Mouse (Mus musculus) cerebellum, adult 9-10 months (tissue): ENCODE results near the gene Pomgnt2.

Source experiments
- DNase-seq: peaks from one replicate; pipeline ENCODE4 v3.0.0; 2022

Gene Pomgnt2

DNA sequence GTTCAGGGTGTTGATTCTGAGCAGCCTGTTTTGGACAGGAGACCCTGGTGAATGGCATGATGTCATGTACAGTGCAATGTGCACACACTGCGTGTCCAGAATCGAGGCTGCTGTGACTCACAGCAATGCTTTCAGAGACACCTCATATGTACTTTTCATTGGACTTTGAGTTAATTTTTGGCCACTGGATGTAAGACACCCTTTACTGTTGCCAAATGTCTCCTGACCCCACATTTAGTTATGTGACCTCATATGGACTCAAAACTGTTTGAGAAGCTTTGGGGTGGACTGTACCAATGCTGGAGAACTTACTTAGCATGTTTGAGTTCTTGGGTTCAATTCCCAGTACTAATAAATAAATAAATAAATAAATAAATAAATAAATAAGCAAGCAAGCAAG, 13.8 kb upstream of the Pomgnt2 start:
- no peak for DNase-seq

DNA sequence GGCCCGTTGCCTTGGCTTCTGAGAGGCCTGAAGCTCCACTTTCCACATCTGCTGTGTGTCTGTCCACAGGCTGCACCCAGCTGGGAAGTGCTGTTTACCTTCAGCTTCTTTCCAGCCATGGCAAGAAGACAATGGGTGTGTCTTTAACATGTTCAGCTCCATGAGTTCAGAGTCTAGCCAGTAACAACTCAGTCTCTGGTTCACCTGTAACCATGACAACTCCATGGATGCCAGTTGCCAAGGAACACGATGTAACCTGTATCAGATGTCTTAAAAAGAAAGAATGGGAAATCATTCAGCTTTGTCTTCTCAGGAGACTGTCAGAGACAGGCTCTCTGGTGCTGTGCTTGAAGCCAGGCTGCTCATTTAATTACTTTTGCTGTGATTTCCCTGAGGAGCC, 12.0 kb upstream of the Pomgnt2 start:
- no peak for DNase-seq

DNA sequence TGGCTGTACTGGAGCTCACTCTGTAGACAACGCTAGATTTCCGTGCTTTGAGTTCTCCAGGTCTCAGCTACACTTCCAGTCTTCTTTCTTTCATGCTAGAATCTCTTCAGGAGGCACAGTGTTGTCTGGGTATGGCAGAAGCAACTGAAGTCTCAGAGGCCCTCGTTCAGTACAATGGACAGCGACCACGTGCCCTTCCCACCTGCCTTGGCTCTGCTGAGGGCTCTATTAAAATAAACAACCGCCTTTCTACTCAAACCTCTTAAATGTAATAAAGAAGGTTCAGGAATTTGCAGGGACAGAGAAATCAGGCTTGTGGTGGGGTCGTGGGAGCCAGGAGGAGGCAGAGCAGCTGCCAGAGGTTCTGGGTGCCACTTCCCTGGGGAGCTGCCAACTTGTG, 9.7 kb upstream of the Pomgnt2 start:
- no peak for DNase-seq

DNA sequence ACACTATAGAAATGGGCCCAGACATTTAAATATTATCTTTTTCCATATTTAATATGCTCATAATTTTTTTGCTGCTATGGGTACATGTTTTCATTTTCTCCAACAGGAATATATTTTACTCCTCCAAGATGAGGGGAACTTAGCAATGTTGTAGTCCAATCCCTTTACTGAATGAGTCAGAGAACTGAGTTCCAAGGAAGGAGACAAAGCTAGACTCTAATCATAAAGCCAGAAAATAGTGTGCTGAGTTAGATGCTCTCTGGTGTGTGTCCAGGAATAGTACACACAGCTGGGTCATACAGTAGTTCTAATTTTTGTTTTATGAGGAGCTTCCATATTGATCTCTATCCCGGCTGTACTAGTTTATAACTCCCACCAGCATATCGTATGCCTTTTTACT, 9.3 kb upstream of the Pomgnt2 start:
- DNase-seq = no peak

DNA sequence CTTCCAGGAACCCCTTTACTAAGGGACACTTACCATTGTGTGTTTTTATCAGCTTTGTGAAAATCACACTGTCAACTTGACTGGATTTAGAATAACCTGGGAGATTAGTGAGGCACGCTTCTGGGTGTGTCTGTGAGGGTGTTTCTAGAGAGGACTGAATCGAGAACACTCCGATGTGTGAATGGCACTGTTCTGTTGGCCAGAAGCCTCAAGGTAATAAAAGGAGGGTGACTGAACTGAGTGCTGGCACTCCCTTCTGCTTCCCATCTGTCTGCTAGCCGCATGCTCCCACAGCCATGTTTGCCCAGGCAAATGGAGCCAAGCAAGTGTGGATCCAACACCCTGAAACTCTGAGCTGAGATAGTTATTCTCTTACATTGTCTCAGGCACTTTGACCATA, 1.1 kb upstream of the Pomgnt2 start:
- no peak for DNase-seq

DNA sequence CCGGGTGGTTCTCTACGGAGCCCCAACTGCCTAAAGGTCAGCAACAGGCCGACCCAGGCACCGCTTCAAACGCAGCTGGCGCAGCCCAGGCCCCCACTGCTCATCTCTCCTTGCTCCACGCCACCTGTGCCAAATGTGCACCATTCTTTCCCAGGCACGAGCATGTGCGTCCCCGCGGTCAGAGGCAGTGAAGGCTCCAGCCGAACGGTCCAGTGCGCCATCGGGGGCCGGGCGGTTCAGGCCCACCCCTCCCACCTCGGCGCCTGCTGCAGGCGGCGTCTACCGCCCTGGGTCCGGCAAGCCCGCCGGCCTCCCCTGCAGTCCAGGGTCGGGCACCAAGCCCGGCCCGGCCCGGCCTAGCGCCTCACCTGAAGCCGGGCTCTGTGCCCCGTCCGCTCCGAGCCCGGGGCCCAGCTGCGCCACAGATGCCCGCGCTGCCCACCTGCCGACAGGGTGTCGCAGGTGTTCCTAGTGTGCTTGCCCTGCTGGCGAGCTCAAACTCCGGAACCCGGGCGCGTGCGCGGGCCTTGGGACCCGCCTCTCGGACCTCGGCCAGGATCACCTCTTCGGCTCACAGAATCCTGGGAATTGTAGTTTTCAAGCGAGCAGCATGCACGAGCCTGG, 1.3 kb downstream of the Pomgnt2 start:
- DNase-seq = peak; percentile 94

DNA sequence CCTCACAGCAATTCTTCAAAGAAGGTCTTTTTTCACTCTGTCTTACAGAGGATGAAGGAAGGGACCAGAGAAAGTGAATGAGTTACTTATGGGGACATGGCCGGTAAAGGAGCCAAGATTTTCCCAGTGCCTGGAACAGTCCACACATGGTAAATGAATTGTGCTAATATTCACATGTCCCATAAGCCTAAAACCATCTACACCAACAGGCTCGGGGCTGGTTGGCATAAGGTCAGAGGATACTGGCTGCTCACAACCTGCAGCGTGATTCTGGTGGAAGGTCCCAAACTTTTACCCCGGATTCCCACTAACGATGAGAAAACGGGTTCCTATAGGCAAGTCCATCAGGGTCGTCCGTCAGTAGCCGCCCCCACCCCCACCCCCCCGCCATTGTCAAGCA, 1.8 kb downstream of the Pomgnt2 start:
- peak; percentile 53 for DNase-seq

DNA sequence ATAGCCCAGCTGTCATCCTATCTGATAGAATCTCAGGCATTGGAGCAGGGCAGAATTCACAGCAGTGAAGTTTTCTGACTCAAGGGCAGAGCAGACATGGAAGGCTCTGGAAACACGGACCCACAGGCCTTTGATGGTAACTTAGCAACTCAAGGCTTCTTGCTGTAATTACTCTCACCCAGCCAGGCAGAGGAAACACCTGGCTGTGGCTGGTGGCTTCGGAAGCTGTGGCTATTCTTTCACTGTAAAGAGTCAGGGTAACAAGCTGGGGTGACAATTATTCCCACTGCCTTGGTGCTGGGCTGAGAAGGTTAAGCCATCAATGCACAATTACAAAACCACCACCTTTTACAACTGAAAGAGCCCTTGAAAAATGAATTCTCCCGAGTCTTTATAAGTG, 3.9 kb downstream of the Pomgnt2 start:
- no peak for DNase-seq

DNA sequence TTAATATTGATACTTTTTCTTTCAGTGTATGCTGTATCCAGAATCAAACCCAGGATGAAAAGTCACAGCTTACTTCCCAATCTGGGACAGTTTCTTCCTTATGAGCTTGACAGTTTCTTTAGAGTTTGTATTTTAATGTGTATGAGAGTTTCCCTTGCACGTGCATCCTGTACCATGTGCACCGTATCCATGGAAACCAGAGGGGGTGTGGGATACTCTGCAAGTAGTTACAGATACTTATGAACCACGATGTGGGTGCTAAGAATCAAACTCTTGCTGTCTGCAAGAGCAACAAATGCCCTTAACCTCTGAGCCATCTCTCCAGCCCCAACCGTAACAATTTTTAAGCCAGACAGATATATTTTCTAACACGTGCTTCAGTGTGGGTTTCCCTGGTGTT, 5.9 kb downstream of the Pomgnt2 start:
- no peak for DNase-seq

DNA sequence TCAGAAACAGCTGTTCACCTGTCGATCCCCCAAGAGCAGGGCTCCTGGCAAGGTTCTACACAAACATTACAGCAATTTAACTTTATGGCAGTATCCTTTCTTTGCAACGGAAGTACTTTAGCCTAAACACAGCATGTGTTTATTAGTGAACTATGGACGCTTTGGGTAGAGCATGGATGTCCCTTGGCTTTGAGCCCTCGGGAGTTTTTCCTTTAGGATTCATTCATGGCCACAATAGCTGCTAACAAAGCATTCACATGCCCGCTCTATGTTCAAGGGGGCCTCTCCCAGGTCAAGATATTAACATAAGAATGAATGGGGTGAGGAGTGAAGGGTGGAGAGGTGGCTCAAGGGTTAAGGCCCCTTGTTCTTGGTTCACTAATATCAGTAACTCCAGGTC, 7.4 kb downstream of the Pomgnt2 start:
- no peak for DNase-seq

DNA sequence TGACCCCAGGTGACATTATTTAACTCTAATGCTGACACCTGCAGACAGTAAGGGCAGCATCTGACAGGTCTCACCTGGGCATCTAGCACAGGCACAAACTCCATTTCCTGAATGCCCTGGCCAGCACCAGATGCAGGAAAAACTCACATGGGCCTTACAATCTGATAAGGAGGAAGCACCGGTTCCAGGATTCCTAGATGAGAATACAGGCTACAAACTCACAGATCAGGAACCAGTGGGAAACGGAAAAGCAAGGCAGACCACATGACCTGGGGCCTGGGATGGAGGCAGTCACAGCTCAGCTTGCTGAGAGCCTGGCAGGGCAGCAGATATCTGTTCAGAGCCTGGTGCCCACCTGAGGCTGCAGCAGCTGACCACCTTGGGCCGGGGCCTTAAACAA, 8.0 kb downstream of the Pomgnt2 start:
- no peak for DNase-seq

DNA sequence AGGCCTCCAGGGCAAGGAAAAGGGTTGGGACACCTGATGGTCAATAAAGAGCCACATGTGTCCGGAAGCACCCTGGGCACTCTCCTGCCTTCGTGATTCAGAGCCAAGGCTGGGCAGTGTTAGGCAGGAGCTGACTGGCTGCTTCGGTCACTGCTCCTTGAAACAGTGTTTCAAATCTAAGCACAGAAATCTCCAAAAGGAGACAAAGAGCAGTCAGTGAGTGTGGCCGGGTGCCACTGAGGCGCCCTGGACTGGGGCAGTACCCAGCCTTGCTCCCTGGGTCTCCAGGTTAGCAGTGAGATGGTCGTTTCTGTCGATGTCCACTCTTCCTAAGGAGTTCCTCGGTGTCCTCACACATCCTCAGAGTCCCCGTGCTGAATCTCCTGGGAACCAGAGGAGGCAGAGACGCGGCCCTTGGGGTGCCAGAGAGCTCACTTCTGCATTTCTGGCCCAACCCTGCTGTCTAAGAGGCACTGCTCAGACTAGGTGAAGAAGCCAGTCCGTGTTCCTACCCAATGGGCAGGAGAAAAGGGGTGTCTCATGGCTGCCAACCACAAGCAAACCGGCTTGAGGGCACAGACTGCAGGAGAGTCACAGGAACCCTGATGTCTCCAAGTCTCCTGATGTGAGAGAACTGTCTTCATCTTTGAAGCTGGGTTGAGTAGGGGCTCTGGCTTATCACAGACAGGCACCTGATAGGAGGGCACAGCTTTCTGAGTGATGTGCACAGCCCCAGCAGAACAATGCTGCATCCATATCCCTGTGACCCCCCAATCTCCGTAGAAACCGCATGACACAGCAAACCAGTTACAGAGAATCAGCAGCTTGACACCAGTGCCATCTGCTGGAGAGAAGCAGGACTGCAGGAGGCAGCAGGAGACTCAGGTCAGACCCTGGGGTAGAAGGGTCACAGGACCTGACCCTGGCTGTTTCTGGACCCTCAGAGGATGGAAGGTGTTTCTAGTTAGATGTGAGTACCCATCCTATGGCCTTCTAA, 12.1 kb downstream of the Pomgnt2 start:
- DNase-seq = peak; percentile 79

DNA sequence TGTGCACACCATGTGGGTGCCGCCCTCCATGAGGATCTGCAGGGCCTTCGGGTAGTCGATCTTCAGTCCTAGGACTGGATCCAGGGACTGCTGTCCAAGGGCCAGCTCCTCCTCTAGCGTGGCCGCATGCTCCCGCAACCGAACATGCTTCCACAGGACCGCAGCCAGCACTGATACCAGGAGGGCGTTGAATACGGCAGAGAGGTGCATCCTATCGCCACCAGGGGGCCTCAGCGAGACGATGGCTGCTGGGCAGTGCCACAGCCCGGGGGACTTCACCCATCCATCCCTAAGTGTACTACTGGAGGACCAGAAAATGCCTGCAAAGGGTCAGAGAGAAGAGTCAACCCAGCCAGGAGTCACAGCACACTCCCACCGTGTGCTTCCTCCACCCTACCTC, 13.4 kb downstream of the Pomgnt2 start:
- DNase-seq = peak; percentile 90

DNA sequence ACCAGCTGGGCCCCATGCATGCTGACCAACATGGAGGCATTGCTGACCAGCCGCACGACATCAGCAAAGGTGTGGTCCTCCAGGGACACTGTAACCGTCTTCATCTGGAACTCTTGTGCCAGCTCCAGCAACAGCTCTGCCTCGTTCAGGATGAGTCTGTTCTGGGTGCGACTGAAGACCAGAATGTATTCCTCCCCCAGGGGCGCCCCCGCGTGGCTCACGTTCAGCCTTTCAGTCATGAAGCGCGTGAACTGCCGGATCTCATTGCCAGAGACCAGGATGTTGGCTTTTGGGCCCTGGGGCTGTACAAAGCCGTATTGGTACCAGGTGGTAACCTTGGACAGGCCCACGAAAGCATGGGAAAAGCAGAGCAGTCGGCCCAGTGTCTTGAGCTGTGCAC, 14.2 kb downstream of the Pomgnt2 start:
- DNase-seq = no peak

DNA sequence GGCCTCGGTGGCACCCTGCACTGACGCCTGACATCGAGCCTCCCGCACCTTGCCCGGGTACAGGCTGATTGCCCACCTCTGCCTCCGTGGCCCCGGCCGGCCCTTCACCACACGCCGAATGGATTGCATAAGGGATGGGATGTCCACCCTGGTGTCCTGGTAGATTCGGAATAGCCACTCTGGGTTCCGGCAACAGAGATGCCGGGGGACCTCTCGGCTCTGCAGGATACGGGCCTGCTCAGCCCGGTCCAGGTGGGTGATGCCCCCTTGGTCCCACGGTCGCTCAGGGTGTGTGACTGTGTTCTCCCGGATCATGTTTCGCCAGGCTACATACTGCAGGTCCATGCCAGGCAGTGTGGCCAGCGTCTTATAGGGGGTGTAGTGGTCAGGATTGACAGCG, 14.7 kb downstream of the Pomgnt2 start:
- no peak for DNase-seq

DNA sequence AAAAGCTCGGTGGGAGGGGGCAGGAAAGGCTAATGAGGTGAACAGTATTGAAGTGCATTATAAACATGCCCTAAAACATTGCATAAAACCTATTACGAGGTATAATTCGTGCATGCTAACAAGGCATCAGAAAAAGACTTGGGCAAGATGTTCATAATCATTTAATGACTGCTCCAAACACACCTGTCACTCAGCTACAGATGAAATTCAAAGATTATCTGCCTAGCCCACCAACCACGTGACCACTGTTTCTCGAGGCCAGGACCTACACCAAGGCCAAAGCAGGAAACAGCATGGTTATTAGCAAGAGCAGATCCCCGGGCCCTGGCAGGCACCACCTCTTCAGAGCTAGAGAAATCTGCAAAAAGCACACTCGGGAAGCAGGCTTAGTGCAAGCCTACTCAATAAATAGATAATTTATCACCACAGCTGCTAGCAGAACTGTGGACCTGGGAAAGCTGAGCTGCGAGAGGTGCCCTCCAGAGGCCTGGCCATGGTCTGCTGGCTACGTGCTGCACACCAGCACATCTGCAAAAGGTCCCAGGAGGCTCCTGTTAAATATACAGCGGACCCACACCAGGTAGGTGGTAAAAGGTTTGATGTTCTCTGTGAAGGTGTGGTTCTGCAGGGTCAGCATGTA, 15.3 kb downstream of the Pomgnt2 start:
- no peak for DNase-seq

DNA sequence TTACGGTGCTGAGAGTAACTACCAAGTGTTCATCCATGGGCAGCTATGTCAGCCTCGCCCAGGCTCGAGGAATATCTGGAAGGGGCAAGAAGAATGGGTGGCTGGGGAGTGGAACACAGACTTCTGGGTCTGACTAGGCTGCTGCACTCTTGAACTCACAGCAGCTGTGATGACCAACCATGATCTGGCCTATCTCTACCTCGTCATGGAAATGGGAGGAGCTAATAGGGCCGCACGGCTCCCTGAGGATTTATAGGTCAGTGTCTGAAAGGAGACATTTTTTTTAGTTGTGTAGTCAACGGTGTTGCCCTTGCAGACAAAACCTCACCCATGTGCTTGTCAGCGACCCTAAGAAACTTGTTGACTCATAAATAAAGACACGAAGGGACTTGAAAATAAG, 15.9 kb downstream of the Pomgnt2 start:
- no peak for DNase-seq

DNA sequence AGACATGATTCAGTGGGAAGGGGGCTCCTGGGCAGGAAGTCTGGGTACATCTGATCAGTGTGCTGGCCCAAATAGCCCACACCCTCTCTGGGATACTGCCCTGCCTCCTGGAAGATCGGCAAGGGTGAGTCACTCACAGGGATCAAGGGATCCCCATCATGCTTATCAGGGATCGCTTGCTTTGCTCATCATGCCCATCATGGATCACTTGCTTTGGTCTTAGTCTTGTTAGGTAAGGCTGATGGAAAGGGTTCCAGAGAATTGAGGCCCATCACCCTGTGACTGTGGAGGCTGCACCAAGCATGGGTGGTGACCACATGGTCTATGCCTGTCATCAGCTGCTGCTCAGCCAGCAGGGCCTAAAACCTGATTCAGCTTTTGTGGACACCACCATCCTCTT, 21.6 kb downstream of the Pomgnt2 start:
- no peak for DNase-seq

DNA sequence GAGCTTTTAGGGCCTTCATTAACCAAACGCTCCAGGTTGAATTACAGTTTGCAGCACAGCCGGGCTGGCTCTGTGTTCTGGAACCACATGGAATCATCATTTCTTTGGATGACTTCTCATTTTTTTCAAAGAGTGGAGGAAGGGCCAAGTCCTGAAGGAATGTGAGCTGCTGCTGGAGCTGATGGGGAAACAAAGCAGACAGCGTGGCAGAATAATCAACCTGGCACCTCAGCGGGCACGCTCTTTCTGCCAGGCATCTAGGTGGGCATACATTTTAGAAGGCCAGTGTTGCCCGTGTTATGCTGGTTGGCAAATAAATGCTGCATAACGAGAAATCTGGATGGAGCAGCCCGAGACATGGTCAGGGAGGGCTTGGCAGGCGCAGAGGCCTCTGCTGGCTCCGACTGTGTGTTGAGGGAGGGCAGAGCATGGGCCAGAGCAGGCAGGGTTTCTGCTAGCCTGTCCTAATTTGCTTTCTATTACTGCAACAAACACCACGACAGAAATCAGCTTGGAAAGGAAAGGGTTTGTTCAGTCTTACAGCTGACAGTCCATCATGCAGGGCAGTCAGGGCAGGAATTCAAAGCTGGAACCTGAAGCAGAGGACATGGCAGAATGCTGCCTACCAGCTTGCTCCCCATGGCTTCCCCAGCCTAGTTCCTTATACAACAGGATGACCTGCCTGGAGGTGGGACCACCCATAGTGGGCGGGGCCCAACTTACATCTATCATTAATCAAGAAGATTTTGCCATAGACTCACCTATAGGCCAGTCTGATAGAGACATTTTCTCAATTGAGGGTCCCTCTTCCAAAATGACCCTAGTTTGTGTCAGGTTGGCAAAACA, 22.5 kb downstream of the Pomgnt2 start:
- DNase-seq = peak; percentile 77

DNA sequence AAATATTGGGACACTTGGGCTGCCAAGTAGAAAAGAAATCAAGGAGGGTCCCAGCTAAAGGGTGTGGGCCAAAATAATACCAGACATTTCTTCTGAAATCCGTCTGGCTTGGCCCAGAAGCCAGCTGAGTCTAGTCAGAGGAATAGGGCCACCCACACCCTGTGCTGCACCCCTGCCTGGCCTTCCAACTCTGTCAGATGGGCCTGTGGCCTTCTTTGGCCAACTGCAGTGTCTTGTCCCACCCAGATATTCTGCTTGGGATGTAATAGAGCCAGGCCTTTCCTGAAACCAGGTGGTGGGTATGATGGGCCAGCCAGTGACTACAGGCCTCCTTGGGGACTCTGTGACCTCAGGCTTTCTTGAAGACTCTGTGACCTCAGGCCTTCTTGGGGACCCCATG, 23.7 kb downstream of the Pomgnt2 start:
- peak; percentile 30 for DNase-seq

DNA sequence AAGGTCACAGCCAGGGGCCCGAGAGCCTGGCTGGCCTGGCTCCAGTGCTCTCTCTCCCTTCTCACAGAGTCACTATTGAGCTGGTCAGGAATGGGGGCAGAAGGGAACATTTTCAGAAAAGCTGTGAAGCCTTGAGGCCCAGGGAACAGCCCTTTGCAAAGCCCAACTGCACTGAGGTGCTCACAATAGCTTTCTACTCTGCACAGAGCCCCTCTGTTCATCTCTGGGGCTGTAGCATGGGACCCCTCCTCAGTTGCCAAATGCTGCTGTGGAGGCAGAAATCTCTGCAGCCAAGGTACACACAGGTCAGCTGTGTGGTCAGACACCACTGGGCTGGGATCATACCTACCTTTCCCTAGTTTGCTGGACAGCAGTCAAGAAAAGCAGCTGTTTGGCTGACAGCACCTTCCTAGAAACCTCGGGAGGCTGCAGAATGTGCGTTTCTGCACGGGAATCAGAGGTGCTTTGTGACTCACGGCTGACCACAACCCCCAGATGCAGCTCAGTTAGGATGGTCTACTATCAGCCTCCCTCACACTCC, 27.0 kb downstream of the Pomgnt2 start:
- no peak for DNase-seq

DNA sequence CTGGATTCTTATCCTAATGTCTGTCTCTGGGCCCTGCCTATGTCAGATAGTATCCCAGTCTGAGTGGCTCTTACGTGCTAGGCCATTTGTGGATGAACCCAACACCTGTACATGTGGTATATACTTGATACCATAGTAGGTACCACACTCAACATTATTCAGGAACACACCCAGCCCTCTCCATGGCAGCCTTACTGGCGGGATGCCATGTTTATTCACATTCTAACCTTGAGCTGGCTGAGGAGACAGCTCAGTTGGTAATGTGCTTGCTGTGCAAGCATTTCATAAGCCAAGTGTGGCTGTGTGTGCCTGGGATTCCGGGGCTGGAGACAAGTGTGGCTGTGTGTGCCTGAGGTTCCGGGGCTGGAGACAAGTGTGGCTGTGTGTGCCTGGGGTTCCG, 28.7 kb downstream of the Pomgnt2 start:
- DNase-seq = no peak

DNA sequence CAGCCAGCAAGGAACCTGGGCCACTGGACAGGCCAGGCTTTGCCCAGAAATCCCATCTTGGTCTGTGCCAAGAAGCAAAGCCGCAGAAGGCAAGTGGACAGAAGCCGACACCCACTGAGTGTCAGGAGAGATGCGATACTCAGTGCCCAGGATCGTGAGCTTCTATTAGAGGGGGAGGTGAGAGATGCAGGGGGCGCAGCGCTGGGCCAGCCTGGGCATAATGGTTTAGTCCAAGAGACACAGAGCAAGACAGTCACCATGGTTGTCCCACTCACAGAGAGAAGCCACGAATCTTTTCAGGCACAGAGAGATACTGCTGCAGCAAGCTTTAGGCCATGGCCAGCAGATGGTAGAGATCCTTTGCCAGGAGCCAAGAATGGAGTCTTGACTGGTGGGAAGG, 32.0 kb downstream of the Pomgnt2 start:
- DNase-seq = peak; percentile 61
